Mouse (Mus musculus): ENCODE data around the gene Hs1bp3. TPM values are rescaled to one million over a fixed set of nuclear protein-coding genes. Genes with fewer than 3 reads are reported as not detected.

The Hs1bp3 gene
- polyA plus RNA-seq, 1 experiment from 2014 or later, result 15.7 TPM

DNA sequence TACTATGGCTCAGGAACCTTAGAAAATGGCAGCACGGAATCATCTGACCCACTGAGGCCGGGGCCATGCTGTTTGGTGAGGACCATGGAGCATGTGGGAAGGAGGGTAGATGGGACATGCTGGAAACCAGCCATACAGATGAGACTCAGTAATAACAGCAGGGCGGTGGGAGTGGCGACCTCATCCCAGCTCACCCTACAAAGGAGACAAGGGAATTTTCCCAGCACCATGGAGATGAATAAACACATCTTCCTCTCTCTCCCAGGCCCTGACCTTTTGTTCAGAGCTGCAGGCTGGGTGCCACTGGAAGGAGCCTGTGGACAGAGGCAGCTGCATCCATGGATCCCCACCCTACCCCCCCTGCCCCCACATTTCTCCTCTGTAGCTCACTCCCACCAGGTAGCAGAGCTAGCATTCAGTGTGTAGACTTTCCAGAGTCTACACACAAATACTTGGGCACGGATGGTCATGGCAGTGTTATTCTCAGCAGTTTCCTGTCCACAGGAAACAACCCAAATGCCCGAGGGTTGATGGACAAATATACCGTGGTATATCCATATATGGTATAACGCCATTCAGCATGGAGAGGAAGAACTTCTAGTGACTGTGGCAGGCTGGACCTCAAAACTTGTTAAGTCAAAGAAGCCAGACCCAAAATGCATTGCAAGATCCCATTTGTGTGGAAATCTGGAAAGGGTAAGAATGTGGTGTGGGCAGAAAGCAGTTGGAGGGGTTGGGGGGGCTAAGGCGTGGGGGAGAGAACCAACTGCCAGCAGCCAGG, 35.7 kb downstream of the Hs1bp3 start:
- Histone ChIP-seq H3K36me3 (ENCODE audit: control insufficient read depth, insufficient read depth, low read length) (no peaks in the 10 kb centered on the region), H3K9ac (ENCODE audit: low read length) (no peak overlapping the region), H3K4me3 (replicated peaks; ENCODE audit: low read length) (no peak overlapping the region), H3K4me2 (ENCODE audit: low read depth, low read length) (no peak overlapping the region), H3K9me3 (replicated peaks; ENCODE audit: control insufficient read depth, low read length) (no peaks in the 10 kb centered on the region), H3K4me1 (ENCODE audit: control insufficient read depth, insufficient read depth, low read length) (peaks cover 11% of the 10 kb centered on the region; the same call in 1 of the 2 replicates), H3K27ac (ENCODE audit: low read length) (peak overlapping the region; percentile 49; the same call in 1 of the 2 replicates), H3K27me3 (ENCODE audit: control insufficient read depth, insufficient read depth, low read length) (no peaks in the 10 kb centered on the region)
- ATAC-seq (ENCODE audit: insufficient read depth, low FRiP score), result no peak
- 59% methylated on average over 9 of the region's 9 CpGs for WGBS

DNA sequence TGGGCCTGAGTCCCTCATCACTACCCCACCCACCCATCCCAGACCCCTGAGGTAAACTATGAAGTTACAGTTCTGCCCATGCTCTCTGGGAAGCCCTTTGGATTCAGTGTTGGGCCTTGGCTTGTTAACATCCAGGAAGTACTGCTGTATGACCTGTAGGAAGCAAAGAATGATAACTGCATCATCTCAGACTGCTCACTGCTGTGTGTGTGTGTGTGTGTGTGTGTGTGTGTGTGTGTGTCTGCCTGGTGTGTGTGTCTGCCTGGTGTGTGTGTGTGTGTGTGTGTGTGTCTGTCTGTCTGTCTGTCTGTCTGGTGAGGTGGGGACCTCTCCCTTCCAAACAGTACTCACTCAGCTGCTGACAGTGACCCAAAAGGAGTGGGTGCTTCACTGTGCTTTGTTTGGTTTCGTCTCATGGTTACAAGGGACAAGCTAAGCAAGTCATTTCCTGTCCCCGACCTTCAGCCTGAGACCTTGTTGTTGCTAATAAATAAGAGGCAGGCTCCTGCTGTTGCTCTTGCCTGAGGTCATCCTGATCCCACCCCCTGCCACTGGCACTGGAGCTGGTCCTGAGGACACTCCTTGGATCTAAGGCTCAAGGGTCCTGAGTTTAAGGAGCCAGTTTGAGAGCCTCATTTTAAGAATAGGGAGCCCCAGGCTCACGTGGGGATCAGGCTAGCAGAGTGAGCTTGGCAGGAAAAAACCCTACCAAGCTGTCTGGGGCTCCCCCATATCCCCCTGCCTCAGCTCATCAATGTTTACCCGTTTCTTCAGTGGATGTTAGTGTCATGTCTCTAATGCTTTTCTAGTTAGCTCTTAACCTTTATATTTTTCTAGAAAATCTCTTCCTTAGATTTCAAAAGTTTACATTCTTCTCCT, 38.0 kb downstream of the Hs1bp3 start:
- Histone ChIP-seq H3K4me1 (ENCODE audit: control insufficient read depth, insufficient read depth, low read length) (peaks cover 11% of the 10 kb centered on the region; the same call in 1 of the 2 replicates), H3K4me2 (ENCODE audit: low read depth, low read length) (no peak overlapping the region), H3K4me3 (replicated peaks; ENCODE audit: low read length) (no peak overlapping the region), H3K9me3 (replicated peaks; ENCODE audit: control insufficient read depth, low read length) (no peaks in the 10 kb centered on the region), H3K27me3 (ENCODE audit: control insufficient read depth, insufficient read depth, low read length) (no peaks in the 10 kb centered on the region), H3K9ac (ENCODE audit: low read length) (no peak overlapping the region), H3K36me3 (ENCODE audit: control insufficient read depth, insufficient read depth, low read length) (no peaks in the 10 kb centered on the region), H3K27ac (ENCODE audit: low read length) (peak overlapping the region; percentile 13)
- WGBS, result 33% methylated on average over 4 of the region's 4 CpGs
- no peak for ATAC-seq (ENCODE audit: insufficient read depth, low FRiP score)

DNA sequence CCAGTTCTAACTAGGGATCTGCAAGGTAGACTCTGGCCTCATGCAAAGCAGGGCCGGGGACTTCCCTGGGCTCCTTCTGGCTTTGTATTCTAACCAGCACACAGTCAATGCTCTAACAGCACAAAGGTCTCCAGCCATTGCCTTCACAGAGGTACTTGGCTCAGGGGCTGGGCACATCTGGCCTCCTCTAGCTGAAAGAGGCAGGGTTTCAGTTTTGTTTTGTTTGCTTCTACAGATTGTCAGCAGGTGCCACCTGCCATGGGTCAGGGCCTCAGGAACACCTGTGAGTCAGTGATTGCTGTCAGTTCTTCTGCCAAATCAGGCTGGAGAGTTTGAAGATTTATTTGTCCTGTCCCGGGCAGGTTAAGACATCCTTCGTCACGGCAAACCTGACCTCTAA, 39.8 kb downstream of the Hs1bp3 start:
- no peak overlapping the region for H3K4me3 ChIP-seq (replicated peaks; ENCODE audit: low read length)
- no peak overlapping the region; the same call in 1 of the 2 replicates for H3K27ac ChIP-seq (ENCODE audit: low read length)
- H3K4me2 ChIP-seq (ENCODE audit: low read depth, low read length), result no peak overlapping the region
- H3K36me3 ChIP-seq (ENCODE audit: control insufficient read depth, insufficient read depth, low read length), result no peaks in the 10 kb centered on the region
- WGBS, result 47% methylated on average over 4 of the region's 4 CpGs
- H3K9me3 ChIP-seq (replicated peaks; ENCODE audit: control insufficient read depth, low read length), result no peaks in the 10 kb centered on the region
- H3K9ac ChIP-seq (ENCODE audit: low read length), result no peak overlapping the region
- no peak for ATAC-seq (ENCODE audit: insufficient read depth, low FRiP score)
- no peaks in the 10 kb centered on the region for H3K27me3 ChIP-seq (ENCODE audit: control insufficient read depth, insufficient read depth, low read length)
- H3K4me1 ChIP-seq (ENCODE audit: control insufficient read depth, insufficient read depth, low read length), result peaks cover 20% of the 10 kb centered on the region; the same call in 1 of the 2 replicates

DNA sequence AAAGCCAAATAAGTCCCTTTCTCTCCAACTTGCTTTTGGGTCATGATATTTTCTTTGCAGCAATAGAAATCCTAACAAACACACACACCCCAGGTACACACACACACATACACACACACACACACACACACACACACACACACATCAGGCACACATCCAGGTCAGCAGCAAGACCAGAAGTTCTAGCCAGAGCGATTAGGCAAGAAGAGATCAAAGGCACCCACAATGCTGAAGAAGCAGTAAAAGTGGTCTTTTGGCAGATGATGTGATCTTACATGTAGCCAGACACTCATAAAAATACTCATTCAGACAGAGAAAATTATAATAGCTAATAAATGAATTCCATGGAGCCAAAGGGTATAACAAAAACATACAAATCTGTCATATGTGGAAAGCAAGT, 41.0 kb downstream of the Hs1bp3 start:
- Histone ChIP-seq H3K27ac (ENCODE audit: low read length) (no peak overlapping the region), H3K4me2 (ENCODE audit: low read depth, low read length) (no peak overlapping the region), H3K36me3 (ENCODE audit: control insufficient read depth, insufficient read depth, low read length) (no peaks in the 10 kb centered on the region), H3K9ac (ENCODE audit: low read length) (no peak overlapping the region), H3K4me1 (ENCODE audit: control insufficient read depth, insufficient read depth, low read length) (peaks cover 19% of the 10 kb centered on the region; the same call in 1 of the 2 replicates), H3K27me3 (ENCODE audit: control insufficient read depth, insufficient read depth, low read length) (no peaks in the 10 kb centered on the region), H3K4me3 (replicated peaks; ENCODE audit: low read length) (no peak overlapping the region), H3K9me3 (replicated peaks; ENCODE audit: control insufficient read depth, low read length) (no peaks in the 10 kb centered on the region)
- WGBS, result 85% methylated on average over 1 of the region's 1 CpGs
- ATAC-seq (ENCODE audit: insufficient read depth, low FRiP score), result no peak

DNA sequence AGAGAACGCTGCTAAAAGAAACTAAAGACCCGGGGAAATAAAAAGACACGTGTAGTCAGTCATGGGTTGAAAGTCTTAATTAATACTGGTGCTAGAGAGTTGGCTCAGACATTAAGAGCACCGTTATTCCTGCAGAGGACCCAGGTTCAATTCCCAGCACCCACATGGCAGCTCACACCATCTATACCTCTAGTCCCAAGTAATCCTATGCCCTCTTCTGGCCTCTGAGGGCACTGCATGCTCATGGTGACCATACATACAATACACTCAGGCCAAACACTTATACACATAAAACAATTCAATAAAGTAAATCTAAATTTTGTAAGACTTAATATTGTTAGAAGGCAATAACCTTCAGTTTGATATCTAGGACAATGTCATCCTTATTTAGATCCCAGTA, 41.8 kb downstream of the Hs1bp3 start:
- no peaks in the 10 kb centered on the region for H3K27me3 ChIP-seq (ENCODE audit: control insufficient read depth, insufficient read depth, low read length)
- no peak overlapping the region for H3K4me3 ChIP-seq (replicated peaks; ENCODE audit: low read length)
- peaks cover 19% of the 10 kb centered on the region; the same call in 1 of the 2 replicates for H3K4me1 ChIP-seq (ENCODE audit: control insufficient read depth, insufficient read depth, low read length)
- no peak overlapping the region for H3K9ac ChIP-seq (ENCODE audit: low read length)
- no peak overlapping the region for H3K27ac ChIP-seq (ENCODE audit: low read length)
- no peak overlapping the region for H3K4me2 ChIP-seq (ENCODE audit: low read depth, low read length)
- no peaks in the 10 kb centered on the region for H3K9me3 ChIP-seq (replicated peaks; ENCODE audit: control insufficient read depth, low read length)
- ATAC-seq (ENCODE audit: insufficient read depth, low FRiP score), result no peak
- no peaks in the 10 kb centered on the region for H3K36me3 ChIP-seq (ENCODE audit: control insufficient read depth, insufficient read depth, low read length)
- 97% methylated on average over 4 of the region's 4 CpGs for WGBS

DNA sequence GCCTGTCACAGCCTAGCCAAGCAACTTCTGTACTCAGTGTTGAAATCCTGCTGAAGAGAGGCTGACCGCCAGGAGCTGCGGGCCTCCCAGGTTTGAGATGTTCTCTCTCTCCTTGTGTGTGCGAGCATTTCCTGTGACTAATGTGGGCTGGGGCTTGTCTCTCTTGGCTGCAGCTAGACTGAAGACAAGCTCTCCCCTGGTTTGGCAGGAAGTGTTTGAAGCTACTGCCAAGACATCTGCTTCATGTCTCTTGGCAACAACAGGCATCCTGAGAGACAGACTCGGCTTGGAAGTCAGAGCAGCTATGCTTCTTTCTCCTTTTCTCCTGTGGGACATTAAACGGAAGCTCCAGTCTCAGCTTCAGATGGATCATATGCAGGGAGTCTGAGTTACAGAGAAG, 44.2 kb downstream of the Hs1bp3 start:
- ATAC-seq (ENCODE audit: insufficient read depth, low FRiP score), result peak; percentile 91
- no peaks in the 10 kb centered on the region for H3K27me3 ChIP-seq (ENCODE audit: control insufficient read depth, insufficient read depth, low read length)
- H3K9me3 ChIP-seq (replicated peaks; ENCODE audit: control insufficient read depth, low read length), result no peaks in the 10 kb centered on the region
- H3K4me3 ChIP-seq (replicated peaks; ENCODE audit: low read length), result no peak overlapping the region
- H3K4me1 ChIP-seq (ENCODE audit: control insufficient read depth, insufficient read depth, low read length), result peaks cover 15% of the 10 kb centered on the region; the same call in 1 of the 2 replicates
- H3K27ac ChIP-seq (ENCODE audit: low read length), result peak overlapping the region; percentile 73
- no peak overlapping the region for H3K9ac ChIP-seq (ENCODE audit: low read length)
- H3K4me2 ChIP-seq (ENCODE audit: low read depth, low read length), result peak overlapping the region; percentile 1; the same call in 1 of the 2 replicates
- no peaks in the 10 kb centered on the region for H3K36me3 ChIP-seq (ENCODE audit: control insufficient read depth, insufficient read depth, low read length)
- WGBS, result 31% methylated on average over 5 of the region's 5 CpGs

DNA sequence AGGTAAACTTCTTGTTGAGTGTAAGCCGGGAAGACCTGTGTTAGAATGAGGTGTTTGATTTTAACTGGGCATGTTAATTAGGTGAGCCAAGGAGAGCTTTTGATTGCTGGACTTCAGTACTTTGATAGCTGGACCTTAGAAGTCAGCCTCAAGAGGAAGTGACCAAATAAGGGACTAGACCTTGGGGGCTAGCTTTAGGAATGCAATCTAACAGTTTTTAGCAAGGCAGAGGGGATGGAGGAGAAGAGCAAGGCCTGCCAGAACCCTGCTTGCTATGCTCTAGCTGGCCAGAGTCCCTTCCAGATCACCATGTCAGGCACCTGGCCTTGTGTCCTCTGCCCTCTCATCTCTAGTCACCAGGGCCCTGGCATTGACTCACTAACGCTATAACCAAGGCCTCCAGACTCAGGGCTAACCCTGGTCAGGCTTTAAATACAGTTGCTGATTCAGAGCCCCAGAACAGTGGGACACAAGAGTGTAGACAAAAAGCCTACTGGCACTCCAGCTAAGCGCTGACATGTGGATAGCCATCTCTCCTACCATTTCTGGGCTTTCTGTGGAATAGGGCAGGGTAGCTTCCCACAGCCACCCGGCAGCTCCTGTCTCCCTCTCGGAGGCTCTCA, 45.2 kb downstream of the Hs1bp3 start:
- no peak for ATAC-seq (ENCODE audit: insufficient read depth, low FRiP score)
- H3K27me3 ChIP-seq (ENCODE audit: control insufficient read depth, insufficient read depth, low read length), result no peaks in the 10 kb centered on the region
- H3K9ac ChIP-seq (ENCODE audit: low read length), result no peak overlapping the region
- H3K36me3 ChIP-seq (ENCODE audit: control insufficient read depth, insufficient read depth, low read length), result no peaks in the 10 kb centered on the region
- H3K4me1 ChIP-seq (ENCODE audit: control insufficient read depth, insufficient read depth, low read length), result peaks cover 15% of the 10 kb centered on the region; the same call in 1 of the 2 replicates
- H3K9me3 ChIP-seq (replicated peaks; ENCODE audit: control insufficient read depth, low read length), result no peaks in the 10 kb centered on the region
- 83% methylated on average over 5 of the region's 5 CpGs for WGBS
- no peak overlapping the region for H3K4me2 ChIP-seq (ENCODE audit: low read depth, low read length)
- H3K4me3 ChIP-seq (replicated peaks; ENCODE audit: low read length), result no peak overlapping the region
- H3K27ac ChIP-seq (ENCODE audit: low read length), result peak overlapping the region; percentile 73; the same call in 1 of the 2 replicates

DNA sequence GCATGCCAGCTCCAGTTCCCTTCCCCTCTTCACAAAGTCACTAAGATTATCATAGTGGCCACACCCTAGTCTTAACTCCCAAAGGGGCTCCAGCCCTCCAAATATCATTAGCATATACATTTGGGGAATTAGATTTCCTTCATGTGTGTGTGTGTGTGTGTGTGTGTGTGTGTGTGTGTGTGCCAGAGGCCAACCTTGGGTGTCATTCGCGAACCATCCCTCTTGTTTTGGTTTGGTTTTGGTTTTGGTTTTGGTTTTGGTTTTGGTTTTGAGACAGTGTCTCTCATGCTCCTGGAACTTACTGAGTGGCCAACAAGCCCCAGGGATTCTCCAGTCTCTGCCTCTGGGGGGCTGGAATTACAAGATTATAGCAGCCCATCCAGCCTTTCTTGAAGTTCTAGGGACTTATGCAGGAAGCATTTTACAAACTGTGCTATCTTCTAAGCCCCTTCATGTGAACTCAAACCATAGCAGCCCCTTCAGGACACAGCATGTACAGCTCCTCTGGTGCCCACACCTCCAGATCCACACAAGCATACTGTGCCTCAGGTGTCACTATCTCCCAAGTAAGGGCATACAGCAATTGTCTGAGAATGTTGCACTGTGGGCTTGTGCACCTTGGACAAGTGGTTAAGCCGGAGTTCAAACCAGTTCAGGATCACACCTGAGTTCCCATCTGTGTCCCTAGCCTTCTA, 46.3 kb downstream of the Hs1bp3 start:
- peaks cover 15% of the 10 kb centered on the region; the same call in 1 of the 2 replicates for H3K4me1 ChIP-seq (ENCODE audit: control insufficient read depth, insufficient read depth, low read length)
- WGBS, result 88% methylated on average over 3 of the region's 3 CpGs
- H3K9ac ChIP-seq (ENCODE audit: low read length), result no peak overlapping the region
- no peak overlapping the region for H3K27ac ChIP-seq (ENCODE audit: low read length)
- H3K9me3 ChIP-seq (replicated peaks; ENCODE audit: control insufficient read depth, low read length), result no peaks in the 10 kb centered on the region
- H3K36me3 ChIP-seq (ENCODE audit: control insufficient read depth, insufficient read depth, low read length), result no peaks in the 10 kb centered on the region
- no peak overlapping the region for H3K4me2 ChIP-seq (ENCODE audit: low read depth, low read length)
- no peak for ATAC-seq (ENCODE audit: insufficient read depth, low FRiP score)
- no peaks in the 10 kb centered on the region for H3K27me3 ChIP-seq (ENCODE audit: control insufficient read depth, insufficient read depth, low read length)
- H3K4me3 ChIP-seq (replicated peaks; ENCODE audit: low read length), result no peak overlapping the region

Measured in stomach, embryonic 16.5 days (tissue).